Mouse (Mus musculus): Measurements from ENCODE around the gene Tnrc6a.

DNA sequence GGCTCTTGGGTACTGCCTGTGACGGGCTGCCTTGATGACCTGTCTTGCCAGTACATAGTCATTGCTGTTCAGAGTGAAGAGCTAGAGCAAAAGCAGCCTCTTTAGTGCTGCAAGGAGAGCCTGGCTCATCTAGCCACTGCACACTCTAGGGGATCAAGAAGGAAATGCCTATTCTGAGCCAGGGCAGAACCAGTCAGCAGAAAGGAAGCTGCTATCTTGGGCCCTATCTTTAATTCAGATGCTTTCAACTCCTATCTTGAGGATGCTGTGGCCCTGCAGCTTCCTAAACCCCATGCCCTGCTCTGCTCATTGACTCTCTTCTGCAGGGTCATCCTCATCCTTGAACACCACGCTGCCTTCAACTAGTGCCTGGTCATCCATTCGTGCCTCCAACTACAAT lies 64.8 kb downstream of the Tnrc6a start:
- TF ChIP-seq CTCF (IDR thresholded peaks at IDR 0.05; ENCODE audit: control insufficient read depth, insufficient read depth, low read length) (no peak), POLR2A (IDR thresholded peaks at IDR 0.05; ENCODE audit: borderline replicate concordance, control insufficient read depth, low read depth, low read length) (no peak)
